Mouse (Mus musculus): ENCODE data around the gene Madcam1.
"Not testable (repeated sequence)": the region's sequence is repeated elsewhere in the genome, so short reads cannot be mapped to it uniquely, and the experiment has no call there.

Gene Madcam1

GRCm38 (mm10) chr10:79687513-79687912, 23.2 kb downstream of the Madcam1 start:
- in situ Hi-C loops (cut with MboI, MseI) = loop anchor here (10.0 kb wide), 1 partner anchor 1113 kb away; the partner anchor contains the start of gene Ilvbl

- in situ Hi-C loops (cut with MboI, MseI) = loop anchor here (10.0 kb wide), 1 partner anchor 1114 kb away; the partner anchor contains the start of gene Ilvbl
These were observed 24.4 kb downstream of the Madcam1 start, which contains the start of gene Gzmm for GRCm38 (mm10) chr10:79688720-79689119. TSS of gene Gzmm (plus strand) at chr10:79689020.

- in situ Hi-C loops (cut with MboI, MseI) = loop anchor here (10.0 kb wide), 1 partner anchor 1114 kb away; the partner anchor contains the start of gene Ilvbl
These were observed 24.8 kb downstream of the Madcam1 start for GRCm38 (mm10) chr10:79689178-79689577.

- in situ Hi-C loops (cut with MboI, MseI) = loop anchor here (5.0 kb wide), 1 partner anchor 90 kb away; no protein-coding TSS in a partner anchor
These were observed 27.7 kb downstream of the Madcam1 start for GRCm38 (mm10) chr10:79691986-79692548.

- in situ Hi-C loops (cut with MboI, MseI) = loop anchor here (5.0 kb wide), 1 partner anchor 89 kb away; no protein-coding TSS in a partner anchor
These were observed 29.4 kb downstream of the Madcam1 start for GRCm38 (mm10) chr10:79693580-79694378.

DNA sequence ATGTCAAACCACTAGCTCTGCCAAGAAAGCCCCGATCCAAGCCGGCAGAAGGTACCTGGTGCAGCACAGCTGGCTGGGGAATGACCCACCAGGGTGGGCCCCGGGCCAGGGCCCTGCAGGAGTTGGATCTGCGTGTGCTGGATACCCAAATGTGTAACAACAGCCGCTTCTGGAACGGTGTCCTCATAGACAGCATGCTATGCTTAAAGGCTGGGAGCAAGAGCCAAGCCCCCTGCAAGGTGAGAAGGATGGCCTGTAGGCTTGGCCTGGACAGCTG, 30.0 kb downstream of the Madcam1 start:
- in situ Hi-C loops (cut with MboI, MseI) = loop anchor here (5.0 kb wide), 1 partner anchor 88 kb away; no protein-coding TSS in a partner anchor

DNA sequence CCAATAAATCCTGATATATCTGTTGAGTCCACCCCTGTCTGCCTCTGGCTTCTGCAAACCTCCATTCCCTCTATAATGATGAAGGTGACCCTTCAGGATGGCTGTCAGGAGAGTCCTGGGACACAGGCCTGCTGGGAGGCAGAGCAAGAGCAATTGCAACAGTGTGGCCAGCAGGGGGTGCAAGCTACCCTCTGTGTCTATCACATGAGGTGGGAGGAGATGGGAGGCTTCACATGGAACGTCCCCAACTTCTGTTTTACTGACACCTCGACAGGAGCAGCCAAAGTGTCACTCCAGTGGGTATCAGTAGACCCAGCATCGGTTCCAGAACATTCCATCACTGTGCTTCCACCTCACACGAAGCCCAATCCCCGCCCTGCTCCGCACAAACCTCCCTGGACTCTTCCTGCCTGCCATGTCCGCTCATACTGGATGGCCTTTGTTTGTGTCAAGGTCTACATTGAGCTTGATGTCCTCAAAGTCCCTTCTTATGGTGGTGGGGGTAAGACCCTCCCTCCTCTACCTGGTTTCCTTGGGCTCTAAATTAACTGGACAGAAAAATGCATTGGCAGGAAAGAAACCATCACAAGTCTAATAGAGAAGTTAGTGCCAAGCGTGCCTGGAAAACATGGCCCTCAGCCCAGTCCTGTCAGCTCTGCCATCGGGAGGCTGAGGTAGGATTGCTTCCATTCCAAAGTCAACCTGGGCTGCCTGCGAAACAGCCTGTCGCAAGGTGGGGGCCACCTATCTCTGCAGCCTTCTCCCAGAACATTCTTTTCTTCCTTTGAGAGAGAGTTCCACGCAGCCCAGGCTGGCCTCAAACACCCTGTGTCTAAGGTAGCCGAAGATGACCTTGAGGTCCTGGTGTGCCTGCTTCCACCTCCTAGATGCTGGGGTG, 31.1 kb downstream of the Madcam1 start:
- in situ Hi-C loops (cut with MboI, MseI) = loop anchor here (5.0 kb wide), 1 partner anchor 1708 kb away; no protein-coding TSS in a partner anchor

DNA sequence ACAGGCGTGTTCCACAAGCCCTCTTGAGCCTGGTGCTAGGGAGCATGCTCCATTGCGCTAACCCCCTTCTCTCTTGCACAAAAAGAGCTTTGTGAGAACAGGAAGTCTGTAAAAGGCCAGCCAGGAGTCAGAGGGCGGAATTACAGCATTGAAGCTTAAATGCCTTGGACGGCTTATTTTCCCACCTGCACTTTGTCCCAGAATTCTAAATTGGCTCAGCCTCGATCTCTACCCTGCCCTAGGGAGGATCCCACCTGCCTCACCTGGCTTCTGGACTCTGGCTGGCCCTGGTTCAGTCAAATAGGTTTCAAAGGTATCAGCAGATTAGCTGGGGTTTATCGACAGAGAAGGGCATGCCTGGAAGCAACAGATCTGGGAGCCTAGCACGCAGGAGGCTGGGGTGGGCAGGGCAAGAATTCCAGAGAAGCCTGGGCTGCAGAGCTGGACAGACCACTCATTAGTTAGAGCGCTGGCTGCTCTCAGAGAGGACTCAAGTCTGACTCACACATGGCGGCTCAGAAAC, 31.8 kb downstream of the Madcam1 start:
- in situ Hi-C loops (cut with MboI, MseI) = loop anchor here (5.0 kb wide), 1 partner anchor 1709 kb away; no protein-coding TSS in a partner anchor

DNA sequence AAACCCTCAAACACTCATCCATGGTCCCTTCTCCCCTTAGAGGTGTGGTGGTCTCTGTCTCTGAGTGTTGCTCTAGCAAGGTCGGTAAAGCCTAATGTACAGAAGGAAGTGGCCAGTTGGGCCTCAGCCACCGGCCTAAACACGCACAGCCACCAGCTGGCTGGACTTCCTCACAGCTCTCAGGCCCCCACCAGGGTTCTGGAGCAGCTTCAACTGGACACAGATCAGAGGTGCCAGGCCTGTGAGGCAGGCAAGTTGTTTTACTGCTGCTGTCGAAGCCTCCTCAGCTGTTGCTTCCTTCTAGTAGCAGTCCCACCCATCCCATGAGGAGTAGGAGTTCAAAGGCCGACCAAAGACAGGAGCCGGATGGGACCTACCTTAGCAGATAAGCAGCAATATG, 33.6 kb downstream of the Madcam1 start:
- in situ Hi-C loops (cut with MboI, MseI) = loop anchor here (5.0 kb wide), 1 partner anchor 1711 kb away; no protein-coding TSS in a partner anchor

GRCm38 (mm10) chr10:79698459-79698858, 34.1 kb downstream of the Madcam1 start:
- in situ Hi-C loops (cut with MboI, MseI) = loop anchor here (5.0 kb wide), 1 partner anchor 1711 kb away; no protein-coding TSS in a partner anchor

- in situ Hi-C loops (cut with MboI, MseI) = no loop called here
These were observed 36.3 kb downstream of the Madcam1 start for GRCm38 (mm10) chr10:79700676-79701075.

- in situ Hi-C loops (cut with MboI, MseI) = no loop called here
These were observed 37.2 kb downstream of the Madcam1 start for GRCm38 (mm10) chr10:79701443-79702129.

- in situ Hi-C loops (cut with MboI, MseI) = not testable (repeated sequence)
These were observed 38.6 kb downstream of the Madcam1 start for GRCm38 (mm10) chr10:79702970-79703369.

DNA sequence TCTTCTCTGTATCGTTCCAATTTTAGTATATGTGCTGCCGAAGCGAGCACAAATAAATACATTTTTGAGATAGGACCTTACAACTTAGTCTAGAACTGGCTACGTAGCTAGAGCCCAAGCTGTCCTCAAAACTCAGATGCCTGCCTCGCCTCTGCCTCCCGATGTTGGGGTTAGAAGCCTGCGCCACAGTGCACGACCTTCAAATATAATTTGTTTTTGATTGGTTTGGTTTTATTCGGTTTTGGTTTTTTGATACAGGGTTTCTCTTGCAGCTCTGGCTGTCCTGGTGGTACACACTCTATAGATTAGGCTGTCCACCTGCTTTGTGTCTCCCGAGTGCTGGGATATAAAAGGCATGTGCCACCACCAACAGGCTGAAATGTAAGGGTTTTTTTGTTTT, 39.2 kb downstream of the Madcam1 start:
- in situ Hi-C loops (cut with MboI, MseI) = no loop called here

- in situ Hi-C loops (cut with MboI, MseI) = no loop called here
These were observed 40.0 kb downstream of the Madcam1 start, which contains the start of gene Bsg for GRCm38 (mm10) chr10:79704065-79704969. TSS of gene Bsg (plus strand) at chr10:79704491.

GRCm38 (mm10) chr10:79704970-79705360, 40.6 kb downstream of the Madcam1 start:
- in situ Hi-C loops (cut with MboI, MseI) = no loop called here

- in situ Hi-C loops (cut with MboI, MseI) = no loop called here
These were observed 41.6 kb downstream of the Madcam1 start for GRCm38 (mm10) chr10:79705951-79706350.

- in situ Hi-C loops (cut with MboI, MseI) = no loop called here
These were observed 42.2 kb downstream of the Madcam1 start for GRCm38 (mm10) chr10:79706406-79707094.

- in situ Hi-C loops (cut with MboI, MseI) = no loop called here
These were observed 42.8 kb downstream of the Madcam1 start for GRCm38 (mm10) chr10:79707162-79707561.
